24 mouse cellular contexts compared by ENCODE assay signal in the genomic region with DNA sequence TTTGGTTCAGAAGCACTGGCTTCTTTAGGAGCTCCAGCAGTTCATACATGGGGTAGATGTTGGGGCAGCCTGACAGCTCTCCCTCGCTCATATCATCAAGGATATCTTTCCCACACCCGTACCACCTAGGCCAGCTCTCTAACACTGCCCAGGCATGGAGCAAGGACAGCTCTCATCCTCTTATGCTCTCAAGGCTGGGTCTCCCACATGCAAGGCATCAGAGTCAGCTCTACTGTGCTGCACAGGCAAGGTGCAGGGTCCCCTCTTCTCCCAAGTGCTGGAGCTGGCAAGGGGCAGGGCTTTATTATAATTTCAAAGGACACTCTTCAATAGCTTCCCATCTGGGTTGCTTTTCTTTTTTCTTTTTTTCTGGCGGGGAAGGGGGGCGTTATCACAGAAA.
A peak's percentile ranks its signal among the peaks of the same experiment; 100 is the strongest.
DNase-seq lines count a peak whose midpoint lies in the region; ATAC-seq and TF ChIP-seq lines count a peak whose summit lies in the region.
"Had no signal": no experiment of that assay in that cellular context is flagged by ENCODE, and none has a peak within 500 bp of the region (broad histone marks: within the 10 kb centered on the region; RNA-seq: fewer than 3 reads in every experiment).

No protein-coding gene starts in this region.

- no peaks in the 10 kb centered on the region for H3K4me1 ChIP-seq in heart, embryonic 10.5 days
- no peaks in the 10 kb centered on the region for H3K4me1 ChIP-seq in heart, embryonic 12.5 days (replicated peaks)
- no peaks in the 10 kb centered on the region for H3K4me1 ChIP-seq in hindbrain, embryonic 11.5 days (replicated peaks; ENCODE audit: control insufficient read depth, insufficient read depth, low read length)
- no peaks in the 10 kb centered on the region for H3K4me1 ChIP-seq in hindbrain, postnatal 0 days (ENCODE audit: insufficient read depth, low read length)
- H3K4me1 ChIP-seq in midbrain, embryonic 10.5 days: peaks cover 13% of the 10 kb centered on the region
- H3K4me1 ChIP-seq in midbrain, embryonic 14.5 days (ENCODE audit: control insufficient read depth, insufficient read depth, low read length): no peaks in the 10 kb centered on the region
- H3K4me1 ChIP-seq in midbrain, embryonic 12.5 days: no peaks in the 10 kb centered on the region
- peaks cover 3% of the 10 kb centered on the region; the same call in 1 of the 2 replicates for H3K4me1 ChIP-seq in midbrain, embryonic 16.5 days (ENCODE audit: control insufficient read depth, insufficient read depth, low read length)
- H3K4me1 ChIP-seq: embryonic facial prominence, embryonic 10.5 days; embryonic facial prominence, embryonic 12.5 days had no signal

- WGBS in heart, embryonic 10.5 days: 76% methylated on average over 4 of the region's 4 CpGs
- WGBS in heart, embryonic 12.5 days: 78% methylated on average over 4 of the region's 4 CpGs
- WGBS in hindbrain, embryonic 11.5 days: 65% methylated on average over 4 of the region's 4 CpGs
- 55% methylated on average over 4 of the region's 4 CpGs for WGBS in hindbrain, postnatal 0 days
- WGBS in midbrain, embryonic 10.5 days: 70% methylated on average over 4 of the region's 4 CpGs
- WGBS in midbrain, embryonic 14.5 days: 44% methylated on average over 4 of the region's 4 CpGs
- 60% methylated on average over 4 of the region's 4 CpGs for WGBS in midbrain, embryonic 12.5 days
- 42% methylated on average over 4 of the region's 4 CpGs for WGBS in midbrain, embryonic 16.5 days

- H3K27ac ChIP-seq in heart, embryonic 10.5 days: no peak overlapping the region
- H3K27ac ChIP-seq in heart, embryonic 12.5 days (ENCODE audit: poor library complexity, severe bottlenecking): no peak overlapping the region
- H3K27ac ChIP-seq in hindbrain, embryonic 11.5 days (ENCODE audit: low read depth, low read length): no peak overlapping the region
- H3K27ac ChIP-seq in hindbrain, postnatal 0 days: no peak overlapping the region
- H3K27ac ChIP-seq in midbrain, embryonic 10.5 days (replicated peaks): peak overlapping the region; percentile 53; the same call in 1 of the 2 replicates
- no peak overlapping the region for H3K27ac ChIP-seq in midbrain, embryonic 14.5 days (replicated peaks; ENCODE audit: low read depth, low read length)
- no peak overlapping the region for H3K27ac ChIP-seq in midbrain, embryonic 12.5 days (replicated peaks)
- H3K27ac ChIP-seq in midbrain, embryonic 16.5 days (ENCODE audit: low read length): no peak overlapping the region
- H3K27ac ChIP-seq: embryonic facial prominence, embryonic 10.5 days; embryonic facial prominence, embryonic 12.5 days; forebrain, embryonic 13.5 days had no signal

- DNase-seq in heart, embryonic 10.5 days (ENCODE audit: low spot score): peak; percentile 54
- no peak for DNase-seq in hindbrain, embryonic 11.5 days (ENCODE audit: low spot score)
- DNase-seq in hindbrain, postnatal 0 days (ENCODE audit: low spot score): no peak
- no peak for DNase-seq in midbrain, embryonic 10.5 days (ENCODE audit: low spot score)
- DNase-seq in midbrain, embryonic 14.5 days: no peak
- DNase-seq: adrenal gland, adult 8-10 months; adrenal gland, postnatal 14 days; B cell, adult 2 months; cerebellum, adult 11-12 months; cerebellum, adult 2 months; cerebellum, adult 9-10 months; cerebellum, postnatal 10 days; cerebellum, postnatal 25 days had no signal

- no peaks in the 10 kb centered on the region for H3K36me3 ChIP-seq in heart, embryonic 10.5 days
- H3K36me3 ChIP-seq in heart, embryonic 12.5 days: no peaks in the 10 kb centered on the region
- no peaks in the 10 kb centered on the region for H3K36me3 ChIP-seq in hindbrain, embryonic 11.5 days (ENCODE audit: control insufficient read depth, insufficient read depth, low read length)
- no peaks in the 10 kb centered on the region for H3K36me3 ChIP-seq in hindbrain, postnatal 0 days (ENCODE audit: insufficient read depth, low read length)
- no peaks in the 10 kb centered on the region for H3K36me3 ChIP-seq in midbrain, embryonic 10.5 days
- H3K36me3 ChIP-seq in midbrain, embryonic 14.5 days (ENCODE audit: control insufficient read depth, insufficient read depth, low read length): no peaks in the 10 kb centered on the region
- no peaks in the 10 kb centered on the region for H3K36me3 ChIP-seq in midbrain, embryonic 12.5 days
- H3K36me3 ChIP-seq in midbrain, embryonic 16.5 days (ENCODE audit: control insufficient read depth, insufficient read depth, low read length): no peaks in the 10 kb centered on the region
- H3K36me3 ChIP-seq: embryonic facial prominence, embryonic 10.5 days; embryonic facial prominence, embryonic 12.5 days had no signal

- H3K4me3 ChIP-seq in heart, embryonic 10.5 days: no peak overlapping the region
- no peak overlapping the region for H3K4me3 ChIP-seq in heart, embryonic 12.5 days
- no peak overlapping the region for H3K4me3 ChIP-seq in hindbrain, embryonic 11.5 days (ENCODE audit: low read depth, low read length)
- no peak overlapping the region for H3K4me3 ChIP-seq in hindbrain, postnatal 0 days (ENCODE audit: low read length)
- no peak overlapping the region for H3K4me3 ChIP-seq in midbrain, embryonic 10.5 days
- H3K4me3 ChIP-seq in midbrain, embryonic 14.5 days (replicated peaks; ENCODE audit: low read depth, low read length): no peak overlapping the region
- no peak overlapping the region for H3K4me3 ChIP-seq in midbrain, embryonic 12.5 days
- H3K4me3 ChIP-seq in midbrain, embryonic 16.5 days (ENCODE audit: low read depth, low read length): no peak overlapping the region
- H3K4me3 ChIP-seq: embryonic facial prominence, embryonic 10.5 days; embryonic facial prominence, embryonic 12.5 days; forebrain, embryonic 13.5 days had no signal

- TF ChIP-seq CTCF in hindbrain, postnatal 0 days (IDR thresholded peaks at IDR 0.05; ENCODE audit: low read depth): no peak

- no peaks in the 10 kb centered on the region for H3K27me3 ChIP-seq in heart, embryonic 10.5 days (ENCODE audit: insufficient read depth, poor library complexity, severe bottlenecking)
- H3K27me3 ChIP-seq in heart, embryonic 12.5 days (replicated peaks): no peaks in the 10 kb centered on the region
- no peaks in the 10 kb centered on the region for H3K27me3 ChIP-seq in hindbrain, embryonic 11.5 days (ENCODE audit: control insufficient read depth, insufficient read depth, low read length)
- H3K27me3 ChIP-seq in hindbrain, postnatal 0 days (ENCODE audit: insufficient read depth, low read length): no peaks in the 10 kb centered on the region
- no peaks in the 10 kb centered on the region for H3K27me3 ChIP-seq in midbrain, embryonic 10.5 days (ENCODE audit: low read depth, poor library complexity, severe bottlenecking)
- H3K27me3 ChIP-seq in midbrain, embryonic 14.5 days (ENCODE audit: control insufficient read depth, insufficient read depth, low read length): no peaks in the 10 kb centered on the region
- no peaks in the 10 kb centered on the region for H3K27me3 ChIP-seq in midbrain, embryonic 12.5 days
- no peaks in the 10 kb centered on the region for H3K27me3 ChIP-seq in midbrain, embryonic 16.5 days (ENCODE audit: control insufficient read depth, insufficient read depth, low read depth, low read length)
- H3K27me3 ChIP-seq: CH12.LX; embryonic facial prominence, embryonic 12.5 days; forebrain, embryonic 13.5 days; Patski had no signal

- H3K4me2 ChIP-seq in heart, embryonic 12.5 days: no peak overlapping the region
- H3K4me2 ChIP-seq in hindbrain, embryonic 11.5 days (replicated peaks; ENCODE audit: low read depth, low read length): no peak overlapping the region
- H3K4me2 ChIP-seq in hindbrain, postnatal 0 days (ENCODE audit: low read depth, low read length): no peak overlapping the region
- no peak overlapping the region for H3K4me2 ChIP-seq in midbrain, embryonic 14.5 days (ENCODE audit: low read length)
- no peak overlapping the region for H3K4me2 ChIP-seq in midbrain, embryonic 12.5 days (replicated peaks)
- no peak overlapping the region for H3K4me2 ChIP-seq in midbrain, embryonic 16.5 days (ENCODE audit: low read length)
- H3K4me2 ChIP-seq: embryonic facial prominence, embryonic 12.5 days; forebrain, embryonic 13.5 days had no signal

- H3K9me3 ChIP-seq in heart, embryonic 10.5 days: no peaks in the 10 kb centered on the region
- H3K9me3 ChIP-seq in heart, embryonic 12.5 days (replicated peaks): no peaks in the 10 kb centered on the region
- H3K9me3 ChIP-seq in hindbrain, embryonic 11.5 days (ENCODE audit: control insufficient read depth, low read length): no peaks in the 10 kb centered on the region
- no peaks in the 10 kb centered on the region for H3K9me3 ChIP-seq in hindbrain, postnatal 0 days (ENCODE audit: low read length)
- H3K9me3 ChIP-seq in midbrain, embryonic 10.5 days (replicated peaks): no peaks in the 10 kb centered on the region
- no peaks in the 10 kb centered on the region for H3K9me3 ChIP-seq in midbrain, embryonic 14.5 days (ENCODE audit: control insufficient read depth, low read length)
- no peaks in the 10 kb centered on the region for H3K9me3 ChIP-seq in midbrain, embryonic 12.5 days
- no peaks in the 10 kb centered on the region for H3K9me3 ChIP-seq in midbrain, embryonic 16.5 days (replicated peaks; ENCODE audit: control insufficient read depth, low read length, poor library complexity, severe bottlenecking)
- H3K9me3 ChIP-seq: embryonic facial prominence, embryonic 10.5 days; embryonic facial prominence, embryonic 12.5 days; forebrain, embryonic 13.5 days; G1E had no signal

- no peak for ATAC-seq in heart, embryonic 12.5 days (ENCODE audit: insufficient number of reproducible peaks, low FRiP score)
- ATAC-seq in hindbrain, embryonic 11.5 days (ENCODE audit: low FRiP score): peak; percentile 41; the same call in 1 of the 2 replicates
- no peak for ATAC-seq in hindbrain, postnatal 0 days
- ATAC-seq in midbrain, embryonic 14.5 days (ENCODE audit: low FRiP score, low TSS enrichment): no peak
- ATAC-seq in midbrain, embryonic 12.5 days (ENCODE audit: low FRiP score, low read depth): peak; percentile 59; the same call in 1 of the 2 replicates
- no peak for ATAC-seq in midbrain, embryonic 16.5 days
- ATAC-seq: activated CD4-positive, CD25-positive, alpha-beta regulatory T cell, adult 4 months; CD4-positive, CD25-positive, alpha-beta regulatory T cell, adult 4 months; forebrain, embryonic 13.5 days; Patski had no signal

- H3K9ac ChIP-seq in heart, embryonic 12.5 days: no peak overlapping the region
- no peak overlapping the region for H3K9ac ChIP-seq in hindbrain, embryonic 11.5 days (ENCODE audit: low read depth, low read length)
- H3K9ac ChIP-seq in hindbrain, postnatal 0 days (replicated peaks; ENCODE audit: low read length): no peak overlapping the region
- H3K9ac ChIP-seq in midbrain, embryonic 14.5 days (replicated peaks; ENCODE audit: low read length): no peak overlapping the region
- H3K9ac ChIP-seq in midbrain, embryonic 12.5 days (replicated peaks): no peak overlapping the region
- no peak overlapping the region for H3K9ac ChIP-seq in midbrain, embryonic 16.5 days (ENCODE audit: low read depth, low read length)
- H3K9ac ChIP-seq: embryonic facial prominence, embryonic 12.5 days; forebrain, embryonic 13.5 days had no signal

Comparison
In these comparisons a context has a peak if more than half of its experiments do, and no peak if none do; other contexts are left out.
1. ATAC-seq: peak in hindbrain, embryonic 11.5 days (single experiment) and midbrain, embryonic 12.5 days (single experiment); none in heart, embryonic 12.5 days (single experiment), hindbrain, postnatal 0 days (single experiment), midbrain, embryonic 14.5 days (single experiment) and midbrain, embryonic 16.5 days (single experiment).